Mouse (Mus musculus): ENCODE data around the gene Podxl2. TPM values are rescaled to one million over a fixed set of nuclear protein-coding genes. Genes with fewer than 3 reads are reported as not detected.

The Podxl2 gene
- polyA plus RNA-seq, 1 experiment from 2014 or later, result 182 TPM

DNA sequence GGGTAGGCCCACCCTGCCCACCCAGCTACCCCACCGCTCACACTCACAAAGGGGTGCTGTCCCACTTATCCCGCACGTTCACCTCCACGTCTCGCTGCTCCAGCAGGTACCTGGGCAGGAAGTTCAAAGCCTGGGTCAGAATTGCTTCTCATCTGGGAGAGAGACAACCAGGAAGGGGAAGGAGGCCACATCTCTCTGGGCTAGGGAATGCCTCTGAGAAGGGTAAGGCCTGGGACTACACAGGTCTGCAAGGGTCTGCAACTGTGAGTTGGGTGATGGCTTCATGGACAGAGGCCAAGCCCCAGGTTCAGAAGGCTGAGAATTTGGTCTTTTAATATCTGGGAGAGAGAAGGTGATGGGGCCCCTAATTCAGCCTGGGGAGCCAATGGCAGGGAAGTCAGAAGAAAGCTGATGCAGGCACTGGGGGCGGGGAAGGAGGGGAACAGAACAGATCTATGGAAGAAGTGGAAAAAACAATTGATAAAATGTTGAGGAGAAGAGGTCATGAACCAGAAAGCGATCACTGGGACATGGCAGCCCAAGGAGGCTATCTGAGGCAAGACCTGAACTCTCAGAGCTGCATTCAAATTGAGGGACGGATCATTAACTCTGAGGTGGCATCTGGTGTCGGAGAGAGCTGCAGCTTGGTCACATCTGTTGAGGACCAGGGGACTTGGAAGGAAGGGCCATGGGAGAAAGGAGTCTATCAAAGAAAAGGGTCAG lies 33.9 kb downstream of the Podxl2 start:
- DNase-seq (ENCODE audit: low spot score), result no peak
- H3K36me3 ChIP-seq, result peaks cover 56% of the 10 kb centered on the region
- H3K9me3 ChIP-seq, result no peaks in the 10 kb centered on the region
- H3K4me1 ChIP-seq (replicated peaks), result peaks cover 32% of the 10 kb centered on the region
- WGBS, result 56% methylated on average over 9 of the region's 9 CpGs
- peak overlapping the region; percentile 70 for H3K4me3 ChIP-seq
- H3K27ac ChIP-seq, result peak overlapping the region; percentile 91
- H3K27me3 ChIP-seq (ENCODE audit: insufficient read depth, poor library complexity, severe bottlenecking), result no peaks in the 10 kb centered on the region; the same call in 1 of the 2 replicates

GRCm38 (mm10) chr6:88840211-88840610 lies 34.6 kb downstream of the Podxl2 start:
- peaks cover 56% of the 10 kb centered on the region for H3K36me3 ChIP-seq
- no peak overlapping the region for H3K27ac ChIP-seq
- H3K4me1 ChIP-seq (replicated peaks), result peaks cover 32% of the 10 kb centered on the region
- no peaks in the 10 kb centered on the region; the same call in 1 of the 2 replicates for H3K27me3 ChIP-seq (ENCODE audit: insufficient read depth, poor library complexity, severe bottlenecking)
- H3K9me3 ChIP-seq, result no peaks in the 10 kb centered on the region
- WGBS, result 75% methylated on average over 3 of the region's 3 CpGs
- no peak for DNase-seq (ENCODE audit: low spot score)
- peak overlapping the region; percentile 70; the same call in 1 of the 2 replicates for H3K4me3 ChIP-seq

DNA sequence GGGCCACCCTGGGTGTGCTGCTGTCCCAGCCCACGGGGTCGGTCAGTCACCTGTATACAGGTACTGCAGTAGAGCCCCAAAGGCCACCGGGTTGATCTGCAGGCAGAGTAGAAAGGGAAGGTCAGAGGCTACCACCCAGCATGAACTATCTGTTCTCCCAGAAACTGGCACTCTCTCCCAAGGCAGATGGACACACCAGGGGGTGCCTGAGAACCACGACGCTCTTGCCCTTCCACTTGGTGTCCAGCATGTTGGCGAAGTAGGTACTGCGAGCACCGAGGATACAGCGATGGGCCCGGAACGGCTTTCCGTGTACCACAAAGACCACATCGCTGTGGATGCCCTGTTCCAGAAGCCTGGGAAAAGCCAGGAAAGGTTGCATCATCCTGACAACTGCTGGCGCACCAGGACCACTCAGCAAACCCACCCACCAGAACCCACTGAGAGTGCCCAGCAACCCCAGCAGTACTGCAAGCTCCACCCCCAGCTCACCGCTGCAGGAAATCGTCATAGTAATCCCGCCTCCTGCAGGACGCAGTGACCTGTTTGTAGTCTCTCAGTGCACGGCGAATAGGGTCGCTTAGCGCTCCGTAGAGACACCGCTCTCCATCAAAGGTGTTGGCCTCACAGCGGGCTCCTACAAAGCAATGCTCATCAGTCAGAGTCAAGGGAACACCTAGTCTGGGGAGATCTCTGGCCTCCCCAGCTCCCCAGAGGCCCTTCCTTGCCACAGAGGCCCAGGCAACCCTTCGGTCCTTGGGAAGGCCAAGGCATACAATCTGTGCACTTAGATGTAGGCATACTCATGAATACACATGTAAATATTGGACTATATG lies 35.5 kb downstream of the Podxl2 start:
- peaks cover 51% of the 10 kb centered on the region for H3K36me3 ChIP-seq
- no peaks in the 10 kb centered on the region for H3K9me3 ChIP-seq
- peaks cover 32% of the 10 kb centered on the region for H3K4me1 ChIP-seq (replicated peaks)
- 85% methylated on average over 26 of the region's 26 CpGs for WGBS
- no peak overlapping the region for H3K4me3 ChIP-seq
- no peaks in the 10 kb centered on the region; the same call in 1 of the 2 replicates for H3K27me3 ChIP-seq (ENCODE audit: insufficient read depth, poor library complexity, severe bottlenecking)
- no peak for DNase-seq (ENCODE audit: low spot score)
- no peak overlapping the region for H3K27ac ChIP-seq

DNA sequence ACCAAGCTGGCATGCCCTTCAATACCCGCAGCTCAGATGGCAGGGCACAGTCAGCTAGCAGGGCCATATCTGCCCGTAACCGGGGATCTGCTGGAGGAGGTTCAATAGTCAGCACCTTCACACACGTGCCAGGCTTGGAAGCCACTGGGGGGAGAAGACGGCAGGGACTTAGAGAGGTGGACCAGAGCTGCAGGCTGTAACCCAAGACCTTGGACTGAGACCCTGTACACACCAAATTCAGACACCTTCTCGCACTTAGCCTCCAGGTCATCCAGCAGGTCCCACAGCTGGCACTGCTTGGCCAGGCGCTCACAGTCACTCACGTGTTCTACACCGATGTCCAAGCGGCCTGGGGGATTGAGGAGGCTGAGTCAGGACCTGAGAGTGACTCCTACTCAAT lies 36.2 kb downstream of the Podxl2 start:
- Histone ChIP-seq H3K27ac (no peak overlapping the region), H3K4me1 (replicated peaks) (peaks cover 29% of the 10 kb centered on the region), H3K4me3 (no peak overlapping the region), H3K27me3 (ENCODE audit: insufficient read depth, poor library complexity, severe bottlenecking) (no peaks in the 10 kb centered on the region; the same call in 1 of the 2 replicates), H3K9me3 (no peaks in the 10 kb centered on the region), H3K36me3 (peaks cover 44% of the 10 kb centered on the region)
- no peak for DNase-seq (ENCODE audit: low spot score)
- WGBS, result 95% methylated on average over 10 of the region's 10 CpGs

GRCm38 (mm10) chr6:88837999-88838398 lies 36.8 kb downstream of the Podxl2 start:
- no peak for DNase-seq (ENCODE audit: low spot score)
- Histone ChIP-seq H3K27me3 (ENCODE audit: insufficient read depth, poor library complexity, severe bottlenecking) (no peaks in the 10 kb centered on the region), H3K4me1 (replicated peaks) (peaks cover 23% of the 10 kb centered on the region), H3K36me3 (peaks cover 44% of the 10 kb centered on the region), H3K27ac (no peak overlapping the region), H3K4me3 (no peak overlapping the region), H3K9me3 (no peaks in the 10 kb centered on the region)
- WGBS, result 91% methylated on average over 12 of the region's 12 CpGs

GRCm38 (mm10) chr6:88836178-88836819 lies 38.5 kb downstream of the Podxl2 start:
- no peaks in the 10 kb centered on the region for H3K9me3 ChIP-seq
- H3K27ac ChIP-seq, result no peak overlapping the region
- H3K36me3 ChIP-seq, result peaks cover 44% of the 10 kb centered on the region
- no peak for DNase-seq (ENCODE audit: low spot score)
- H3K27me3 ChIP-seq (ENCODE audit: insufficient read depth, poor library complexity, severe bottlenecking), result no peaks in the 10 kb centered on the region
- 89% methylated on average over 28 of the region's 28 CpGs for WGBS
- peaks cover 17% of the 10 kb centered on the region for H3K4me1 ChIP-seq (replicated peaks)
- no peak overlapping the region for H3K4me3 ChIP-seq

- DNase-seq (ENCODE audit: low spot score), result no peak
- peaks cover 8% of the 10 kb centered on the region for H3K4me1 ChIP-seq (replicated peaks)
- no peak overlapping the region for H3K27ac ChIP-seq
- H3K36me3 ChIP-seq, result peaks cover 44% of the 10 kb centered on the region
- H3K9me3 ChIP-seq, result no peaks in the 10 kb centered on the region
- no peak overlapping the region for H3K4me3 ChIP-seq
- WGBS, result 82% methylated on average over 5 of the region's 5 CpGs
- peaks cover 6% of the 10 kb centered on the region; the same call in 1 of the 2 replicates for H3K27me3 ChIP-seq (ENCODE audit: insufficient read depth, poor library complexity, severe bottlenecking)
These were observed 39.8 kb downstream of the Podxl2 start for GRCm38 (mm10) chr6:88835047-88835446.

DNA sequence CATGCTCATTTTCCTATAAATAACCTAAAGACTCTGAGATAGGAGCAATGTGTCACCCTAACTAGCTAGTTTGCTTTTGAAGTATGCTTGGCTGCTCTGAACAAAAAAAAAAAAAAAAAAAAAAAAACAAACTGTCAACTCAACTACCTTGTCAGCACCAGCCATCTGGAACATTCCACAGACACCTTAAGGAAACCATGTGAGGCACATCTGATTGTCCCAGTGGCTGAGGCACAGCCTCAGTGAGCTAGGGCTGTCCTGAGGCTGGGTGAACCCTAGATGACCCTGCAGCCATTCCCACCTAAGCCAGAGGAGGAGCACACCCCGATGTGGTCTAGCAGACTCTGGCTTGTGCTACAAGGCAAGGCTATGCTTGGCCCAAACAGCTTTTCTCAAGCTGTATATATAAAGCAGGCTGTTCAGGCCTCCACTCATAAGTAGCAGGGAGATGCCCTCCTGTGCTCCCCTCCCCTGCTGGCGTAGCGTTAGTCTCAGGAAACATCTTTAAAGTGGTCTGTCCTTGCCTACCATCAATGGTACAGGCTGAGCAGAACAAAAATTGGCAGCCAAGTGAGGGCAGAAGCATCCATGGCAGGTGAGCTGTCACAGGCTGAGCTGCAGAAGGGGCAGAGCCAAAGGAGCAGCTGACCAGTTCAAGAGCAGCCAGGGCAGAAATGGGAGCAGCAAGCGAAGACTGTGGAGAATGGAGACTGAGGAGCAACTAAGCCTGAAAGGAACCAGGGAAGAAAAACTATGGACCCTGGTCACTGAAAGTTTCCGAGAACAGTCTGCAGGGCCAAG lies 41.3 kb downstream of the Podxl2 start:
- Histone ChIP-seq H3K4me1 (replicated peaks) (peaks cover 8% of the 10 kb centered on the region), H3K27ac (no peak overlapping the region), H3K36me3 (peaks cover 32% of the 10 kb centered on the region), H3K9me3 (no peaks in the 10 kb centered on the region), H3K27me3 (ENCODE audit: insufficient read depth, poor library complexity, severe bottlenecking) (peaks cover 6% of the 10 kb centered on the region; the same call in 1 of the 2 replicates), H3K4me3 (no peak overlapping the region)
- WGBS, result 88% methylated on average over 5 of the region's 5 CpGs
- no peak for DNase-seq (ENCODE audit: low spot score)

DNA sequence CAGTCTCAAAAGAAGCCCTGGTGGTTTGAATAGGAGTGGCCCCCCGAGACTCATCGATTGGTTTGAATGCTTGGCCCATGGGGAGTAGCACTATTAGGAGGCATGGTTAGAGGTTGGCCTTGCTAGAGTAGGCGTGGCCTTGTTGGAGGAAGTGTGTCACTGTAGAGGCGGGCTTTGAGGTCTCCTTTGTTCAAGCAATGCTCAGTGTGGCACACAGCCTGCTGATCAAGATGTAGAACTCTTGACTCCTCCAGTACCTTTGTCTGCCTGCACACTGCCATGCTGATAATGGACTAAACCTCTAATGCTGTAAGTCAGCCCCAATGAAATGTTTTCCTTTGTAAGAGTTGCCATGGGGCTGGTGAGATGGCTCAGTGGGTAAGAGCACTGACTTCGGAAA lies 42.2 kb downstream of the Podxl2 start:
- Histone ChIP-seq H3K4me3 (no peak overlapping the region), H3K27me3 (ENCODE audit: insufficient read depth, poor library complexity, severe bottlenecking) (peaks cover 6% of the 10 kb centered on the region; the same call in 1 of the 2 replicates), H3K9me3 (no peaks in the 10 kb centered on the region), H3K36me3 (peaks cover 24% of the 10 kb centered on the region), H3K4me1 (replicated peaks) (peaks cover 12% of the 10 kb centered on the region), H3K27ac (no peak overlapping the region)
- no peak for DNase-seq (ENCODE audit: low spot score)
- WGBS, result 81% methylated on average over 5 of the region's 5 CpGs

- Histone ChIP-seq H3K27me3 (ENCODE audit: insufficient read depth, poor library complexity, severe bottlenecking) (peaks cover 6% of the 10 kb centered on the region; the same call in 1 of the 2 replicates), H3K4me1 (replicated peaks) (peaks cover 24% of the 10 kb centered on the region), H3K4me3 (no peak overlapping the region), H3K27ac (no peak overlapping the region), H3K36me3 (peaks cover 11% of the 10 kb centered on the region), H3K9me3 (no peaks in the 10 kb centered on the region)
- WGBS, result 28% methylated on average over 8 of the region's 8 CpGs
- peak; percentile 78 for DNase-seq (ENCODE audit: low spot score)
These were observed 43.4 kb downstream of the Podxl2 start for GRCm38 (mm10) chr6:88831456-88831855.

GRCm38 (mm10) chr6:88830112-88830702 lies 44.6 kb downstream of the Podxl2 start:
- Histone ChIP-seq H3K4me1 (replicated peaks) (peaks cover 28% of the 10 kb centered on the region), H3K27me3 (ENCODE audit: insufficient read depth, poor library complexity, severe bottlenecking) (peaks cover 6% of the 10 kb centered on the region; the same call in 1 of the 2 replicates), H3K36me3 (no peaks in the 10 kb centered on the region), H3K27ac (no peak overlapping the region), H3K4me3 (no peak overlapping the region), H3K9me3 (no peaks in the 10 kb centered on the region)
- DNase-seq (ENCODE audit: low spot score), result no peak
- WGBS, result 86% methylated on average over 6 of the region's 6 CpGs

DNA sequence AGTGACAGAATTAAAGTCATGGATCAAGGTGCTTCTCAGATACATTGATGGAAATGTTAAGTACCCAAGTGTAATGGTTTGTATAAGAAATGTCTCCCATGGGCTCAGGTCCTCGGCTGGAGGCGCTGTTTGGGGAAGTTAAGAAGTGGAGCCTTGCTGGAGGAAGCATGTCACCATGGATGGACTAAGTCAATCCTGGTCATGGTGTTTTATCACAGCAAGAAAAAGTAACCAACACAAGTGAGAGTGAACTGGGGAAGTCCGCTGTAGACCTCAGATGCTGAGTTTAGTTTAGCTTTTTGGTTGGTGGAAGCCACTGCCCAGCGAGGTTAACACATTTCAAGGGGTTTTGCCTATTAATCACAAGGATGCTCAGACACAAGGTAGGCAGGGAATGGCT lies 45.3 kb downstream of the Podxl2 start:
- no peaks in the 10 kb centered on the region for H3K9me3 ChIP-seq
- H3K27ac ChIP-seq, result no peak overlapping the region
- DNase-seq (ENCODE audit: low spot score), result no peak
- H3K4me1 ChIP-seq (replicated peaks), result peaks cover 28% of the 10 kb centered on the region
- WGBS, result 89% methylated on average over 4 of the region's 4 CpGs
- H3K27me3 ChIP-seq (ENCODE audit: insufficient read depth, poor library complexity, severe bottlenecking), result peaks cover 6% of the 10 kb centered on the region; the same call in 1 of the 2 replicates
- no peak overlapping the region for H3K4me3 ChIP-seq
- H3K36me3 ChIP-seq, result no peaks in the 10 kb centered on the region

Measured in hindbrain, embryonic 10.5 days (tissue).